Mouse (Mus musculus) kidney, adult 8-10 months (tissue): ENCODE measurements at regions not wholly inside any gene's neighbourhood (a gene's known extent, or its start where the extent isn't known, plus 50 kb on each side); places are given as distances from the start of the nearest gene placed in this dataset.

Experiments used
- DNase-seq, 2 experiments: peaks; one replicate each; pipeline ENCODE4 v3.0.0; 2022

GRCm38 (mm10) chr9:34029503-34030169, 456.1 kb upstream of the Kirrel3 start:
- no peak for DNase-seq

- DNase-seq = peak in 1 of 2 experiments; percentile 2
These were observed 431.3 kb upstream of the Kirrel3 start for GRCm38 (mm10) chr9:34054435-34054834.
